Mouse (Mus musculus) embryonic fibroblast, embryonic 13.5 days (primary cell): ENCODE data around the gene Chst10.

Experiments used
- CTCF ChIP-seq: IDR thresholded peaks from 2 replicates; pipeline ENCODE4 v1.5.1; 2011; ENCODE audit warnings: mild to moderate bottlenecking, control low read depth, low read length, moderate library complexity, borderline replicate concordance; ENCODE audit not compliant: insufficient read depth
- POLR2A ChIP-seq: IDR thresholded peaks from 2 replicates; pipeline ENCODE4 v1.6.1; 2011; ENCODE audit warnings: low read depth, mild to moderate bottlenecking, control low read depth, low read length, moderate library complexity

DNA sequence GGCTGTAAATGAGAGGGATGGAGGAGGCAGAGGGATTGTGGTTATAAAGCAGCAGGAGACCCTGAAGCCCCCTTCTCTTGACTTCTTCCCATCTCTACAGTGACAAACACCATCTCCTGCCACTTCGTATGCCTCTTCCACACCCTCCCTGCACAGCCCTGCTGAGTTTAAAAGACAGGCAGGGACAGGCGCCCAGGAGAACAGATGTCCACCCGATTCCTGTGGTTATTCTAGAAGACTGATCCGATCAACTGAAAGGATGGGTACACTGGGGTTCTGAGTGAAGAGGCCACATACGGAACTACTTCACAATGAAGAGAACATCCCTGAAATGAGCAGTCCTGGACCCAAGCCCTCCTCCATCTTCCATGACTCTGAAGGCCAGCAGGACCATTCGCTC, 26.1 kb downstream of the Chst10 start:
- TF ChIP-seq CTCF (no peak), POLR2A (no peak)
